Mouse (Mus musculus) myocyte (in vitro differentiated cells): ENCODE measurements at regions not wholly inside any gene's neighbourhood (a gene's known extent, or its start where the extent isn't known, plus 50 kb on each side); places are given as distances from the start of the nearest gene placed in this dataset.

Experiments
- H3K27me3 ChIP-seq: one replicate; pipeline ENCODE4 v1.6.1; 2011; ENCODE audit not compliant: control insufficient read depth, insufficient read depth, insufficient read length
- H3K36me3 ChIP-seq: one replicate; pipeline ENCODE4 v1.6.1; 2011; ENCODE audit not compliant: control insufficient read depth, insufficient read depth
- H3K4me2 ChIP-seq: one replicate; pipeline ENCODE4 v1.6.1; 2011; ENCODE audit warnings: low read depth, control low read depth
- H3K4me3 ChIP-seq: one replicate; pipeline ENCODE4 v1.5.1; 2011; ENCODE audit warnings: mild to moderate bottlenecking, control low read depth, moderate library complexity
- H3K79me2 ChIP-seq: one replicate; pipeline ENCODE4 v1.6.1; 2011; ENCODE audit not compliant: control insufficient read depth, insufficient read depth
- H3ac ChIP-seq: one replicate; pipeline ENCODE4 v1.6.1; 2011; ENCODE audit not compliant: control insufficient read depth, insufficient read length
- CEBPB ChIP-seq: IDR thresholded peaks from 2 replicates; pipeline ENCODE4 v1.6.1; 2011; ENCODE audit warnings: mild to moderate bottlenecking, moderate library complexity; ENCODE audit not compliant: poor library complexity, insufficient read depth, severe bottlenecking
- E2F4 ChIP-seq: IDR thresholded peaks from one replicate; pipeline ENCODE4 v1.6.1; 2011; ENCODE audit warnings: mild to moderate bottlenecking, control low read depth, moderate library complexity; ENCODE audit not compliant: insufficient read depth
- MAX ChIP-seq: IDR thresholded peaks from one replicate; pipeline ENCODE4 v1.6.1; 2011; ENCODE audit warnings: low read depth, mild to moderate bottlenecking, control low read depth
- MYOD1 ChIP-seq, 3 experiments: IDR thresholded peaks; one replicate each; pipeline ENCODE4 v1.6.1; 2011; ENCODE audit warnings: control low read depth in 2 of 3, low read depth in 2 of 3, mild to moderate bottlenecking in 2 of 3, moderate library complexity in 1 of 3; ENCODE audit not compliant: insufficient read length in 2 of 3, control insufficient read depth in 1 of 3
- MYOG ChIP-seq, 3 experiments: IDR thresholded peaks; one replicate each; pipeline ENCODE4 v1.6.1; 2011; ENCODE audit warnings: control low read depth in 2 of 3, low read depth in 2 of 3, mild to moderate bottlenecking in 2 of 3; ENCODE audit not compliant: insufficient read length in 2 of 3, control insufficient read depth in 1 of 3, insufficient read depth in 1 of 3
- POLR2A ChIP-seq: IDR thresholded peaks from one replicate; pipeline ENCODE4 v1.6.1; 2011; ENCODE audit warnings: low read depth, mild to moderate bottlenecking, control low read depth, moderate library complexity; ENCODE audit not compliant: insufficient read length
- POLR2AphosphoS2 ChIP-seq: IDR thresholded peaks from one replicate; pipeline ENCODE4 v1.6.1; 2011; ENCODE audit warnings: low read depth, control low read depth; ENCODE audit not compliant: insufficient read length
- REST ChIP-seq: IDR thresholded peaks from one replicate; pipeline ENCODE4 v1.6.1; 2011; ENCODE audit warnings: mild to moderate bottlenecking, control low read depth, moderate library complexity; ENCODE audit not compliant: insufficient read depth, insufficient read length
- SRF ChIP-seq: IDR thresholded peaks from one replicate; pipeline ENCODE4 v1.6.1; 2011; ENCODE audit warnings: low read depth; ENCODE audit not compliant: control insufficient read depth, insufficient read length
- TCF12 ChIP-seq: IDR thresholded peaks from one replicate; pipeline ENCODE4 v1.6.1; 2011; ENCODE audit warnings: mild to moderate bottlenecking, control low read depth; ENCODE audit not compliant: poor library complexity, insufficient read depth, severe bottlenecking
- TCF3 ChIP-seq: IDR thresholded peaks from one replicate; pipeline ENCODE4 v1.6.1; 2011; ENCODE audit warnings: low read depth, control low read depth; ENCODE audit not compliant: insufficient read length
- USF1 ChIP-seq: IDR thresholded peaks from one replicate; pipeline ENCODE4 v1.6.1; 2011; ENCODE audit warnings: low read depth, mild to moderate bottlenecking, control low read depth, moderate library complexity

- no peak overlapping the region for H3K4me2 ChIP-seq
- H3K27me3 ChIP-seq, result no peaks in the 10 kb centered on the region
- no peak overlapping the region for H3K4me3 ChIP-seq
- no peaks in the 10 kb centered on the region for H3K36me3 ChIP-seq
- no peak overlapping the region for H3ac ChIP-seq
- TF ChIP-seq MYOD1 (IDR thresholded peaks at IDR 0.05; ENCODE audit: control insufficient read depth in 1 of 3, insufficient read length in 2 of 3, low read depth in 2 of 3), result no peak
- TF ChIP-seq SRF, result no peak
- H3K79me2 ChIP-seq, result no peaks in the 10 kb centered on the region
Observed at GRCm38 (mm10) chr5:133712652-133713051, 386.9 kb upstream of the Castor2 start.

- Histone ChIP-seq H3ac (no peak overlapping the region), H3K27me3 (no peaks in the 10 kb centered on the region), H3K4me2 (no peak overlapping the region), H3K4me3 (no peak overlapping the region), H3K36me3 (no peaks in the 10 kb centered on the region), H3K79me2 (no peaks in the 10 kb centered on the region)
- no peak for TF ChIP-seq MAX
Observed at GRCm38 (mm10) chr5:133708881-133709280, 390.6 kb upstream of the Castor2 start.

- H3K79me2 ChIP-seq, result no peaks in the 10 kb centered on the region
- TF ChIP-seq TCF12, result no peak
- no peak for TF ChIP-seq SRF
- TF ChIP-seq POLR2A, result no peak
- no peak for TF ChIP-seq POLR2AphosphoS2
- TF ChIP-seq MYOD1 (IDR thresholded peaks at IDR 0.05; ENCODE audit: control insufficient read depth in 1 of 3, insufficient read length in 2 of 3, low read depth in 2 of 3), result no peak
- TF ChIP-seq USF1, result no peak
- no peak for TF ChIP-seq CEBPB
- no peak for TF ChIP-seq TCF3
- TF ChIP-seq REST, result no peak
- TF ChIP-seq MYOG (IDR thresholded peaks at IDR 0.05; ENCODE audit: control insufficient read depth in 1 of 3, insufficient read depth in 1 of 3, insufficient read length in 2 of 3, low read depth in 2 of 3), result no peak
- TF ChIP-seq MAX, result no peak
- no peak for TF ChIP-seq E2F4
- H3K27me3 ChIP-seq, result no peaks in the 10 kb centered on the region
- H3K4me3 ChIP-seq, result no peak overlapping the region
- no peak overlapping the region for H3K4me2 ChIP-seq
- H3K36me3 ChIP-seq, result no peaks in the 10 kb centered on the region
- no peak overlapping the region for H3ac ChIP-seq
Observed at GRCm38 (mm10) chr5:133686206-133686605, 413.3 kb upstream of the Castor2 start.

- TF ChIP-seq E2F4 (no peak), POLR2A (no peak), REST (no peak), MAX (no peak), USF1 (no peak), TCF12 (no peak), SRF (no peak), TCF3 (no peak), MYOD1 (IDR thresholded peaks at IDR 0.05; ENCODE audit: control insufficient read depth in 1 of 3, insufficient read length in 2 of 3, low read depth in 2 of 3) (no peak), POLR2AphosphoS2 (no peak), CEBPB (no peak), MYOG (IDR thresholded peaks at IDR 0.05; ENCODE audit: control insufficient read depth in 1 of 3, insufficient read depth in 1 of 3, insufficient read length in 2 of 3, low read depth in 2 of 3) (no peak)
- Histone ChIP-seq H3K36me3 (no peaks in the 10 kb centered on the region), H3K79me2 (no peaks in the 10 kb centered on the region), H3K27me3 (no peaks in the 10 kb centered on the region), H3K4me3 (no peak overlapping the region), H3ac (no peak overlapping the region), H3K4me2 (no peak overlapping the region)
Observed at GRCm38 (mm10) chr5:133683021-133683420, 416.5 kb upstream of the Castor2 start.

GRCm38 (mm10) chr5:133676791-133677450 is 422.6 kb upstream of the Castor2 start:
- Histone ChIP-seq H3K27me3 (no peaks in the 10 kb centered on the region), H3ac (no peak overlapping the region), H3K4me2 (no peak overlapping the region), H3K36me3 (no peaks in the 10 kb centered on the region), H3K79me2 (no peaks in the 10 kb centered on the region), H3K4me3 (no peak overlapping the region)
- TF ChIP-seq CEBPB, result no peak
- TF ChIP-seq TCF3, result no peak
- TF ChIP-seq E2F4, result no peak
- TF ChIP-seq MYOG (IDR thresholded peaks at IDR 0.05; ENCODE audit: control insufficient read depth in 1 of 3, insufficient read depth in 1 of 3, insufficient read length in 2 of 3, low read depth in 2 of 3), result no peak
- TF ChIP-seq MAX, result no peak
- TF ChIP-seq TCF12, result no peak
- TF ChIP-seq SRF, result no peak
- no peak for TF ChIP-seq USF1
- no peak for TF ChIP-seq MYOD1 (IDR thresholded peaks at IDR 0.05; ENCODE audit: control insufficient read depth in 1 of 3, insufficient read length in 2 of 3, low read depth in 2 of 3)
- TF ChIP-seq POLR2AphosphoS2, result no peak
- no peak for TF ChIP-seq REST
- no peak for TF ChIP-seq POLR2A
